Mouse (Mus musculus) heart, embryonic 14.5 days (tissue): ENCODE measurements around the gene Brinp2. TPM values are rescaled to one million over a fixed set of nuclear protein-coding genes. Genes with fewer than 3 reads are reported as not detected.
A peak's percentile ranks its signal among the peaks of the same experiment; 100 is the strongest.

Experiments used
- ATAC-seq: fragments of 200-750 bp; cut with Nextera tagmentation; 2 replicates; pipeline ENCODE4 v1.8.0; 2017; ENCODE audit warnings: low read depth, moderate TSS enrichment; ENCODE audit not compliant: insufficient number of reproducible peaks, insufficient read depth, low FRiP score
- H3K27ac ChIP-seq, 2 experiments: fragments of 200-500 bp in 1 of 2; fragments of 300-500 bp in 1 of 2; sonication (generic) in 1 of 2; replicated peaks in 1 of 2; 2 replicates each; pipeline ENCODE4 v1.5.1; 2012 to 2014; ENCODE audit warnings: low read depth in 2 of 2, low read length in 2 of 2, control low read depth in 1 of 2, mild to moderate bottlenecking in 1 of 2, mixed read lengths in 1 of 2; ENCODE audit not compliant: control insufficient read depth in 1 of 2, insufficient read depth in 1 of 2
- H3K27me3 ChIP-seq: fragments of 300-500 bp; sonication (generic); 2 replicates; pipeline ENCODE4 v1.6.1; 2014; ENCODE audit warnings: mild to moderate bottlenecking, low read length, control low read depth; ENCODE audit not compliant: control insufficient read depth, insufficient read depth
- H3K36me3 ChIP-seq: fragments of 300-500 bp; sonication (generic); 2 replicates; pipeline ENCODE4 v1.6.1; 2014; ENCODE audit warnings: mild to moderate bottlenecking, control low read depth, low read length, mixed read lengths; ENCODE audit not compliant: control insufficient read depth, insufficient read depth
- H3K4me1 ChIP-seq, 2 experiments: fragments of 200-500 bp in 1 of 2; fragments of 300-500 bp in 1 of 2; sonication (generic) in 1 of 2; 2 replicates each; pipeline ENCODE4 v1.6.1; 2012 to 2014; ENCODE audit warnings: low read length in 2 of 2, control low read depth in 1 of 2, mixed read lengths in 1 of 2; ENCODE audit not compliant: control insufficient read depth in 2 of 2, insufficient read depth in 2 of 2
- H3K4me2 ChIP-seq: fragments of 300-500 bp; sonication (generic); 2 replicates; pipeline ENCODE4 v1.6.1; 2014; ENCODE audit warnings: mild to moderate bottlenecking, low read length
- H3K4me3 ChIP-seq, 2 experiments: fragments of 200-500 bp in 1 of 2; fragments of 300-500 bp in 1 of 2; sonication (generic) in 1 of 2; 2 replicates each; pipeline ENCODE4 v1.5.1; 2012 to 2014; ENCODE audit warnings: low read length in 2 of 2, mild to moderate bottlenecking in 2 of 2, control low read depth in 1 of 2, low read depth in 1 of 2, moderate library complexity in 1 of 2; ENCODE audit not compliant: control insufficient read depth in 1 of 2, insufficient read depth in 1 of 2
- H3K9ac ChIP-seq: fragments of 300-500 bp; sonication (generic); 2 replicates; pipeline ENCODE4 v1.6.1; 2014; ENCODE audit warnings: mild to moderate bottlenecking, low read length
- H3K9me3 ChIP-seq: fragments of 300-500 bp; sonication (generic); 2 replicates; pipeline ENCODE4 v1.6.1; 2016; ENCODE audit warnings: low read length, control low read depth; ENCODE audit not compliant: control insufficient read depth
- WGBS: fragments of 180-500 bp; shearing (Covaris S2); extraction: QIAGEN DNeasy Blood & Tissue Kit; methylation state at CpG from one replicate; pipeline ENCODE4 v1.1.7; 2014; 5-methylcytosine and 5-hydroxymethylcytosine counted together
- polyA plus RNA-seq: library from polyadenylated mRNA; unstranded; fragments of >200 nt; fragmentation: Nextera tagmentation; extraction: Ambion mirVana; gene quantifications from 2 replicates; pipeline ENCODE4 v1.2.1, GENCODE M21; 2014

Gene Brinp2
- 0.42 and 0.49 TPM in 2 replicates for polyA plus RNA-seq

- WGBS, result under 1% methylated on average over 24 of the region's 30 CpGs
- Histone ChIP-seq H3K27ac (no peak within 1 kb of the TSS), H3K36me3 (no peaks in the 10 kb centered on the region), H3K27me3 (peaks cover 52% of the 10 kb centered on the region), H3K9ac (peak within 1 kb of the TSS; percentile 34; the same call in 1 of the 2 replicates), H3K4me1 (peaks cover 2 to 5% of the 10 kb centered on the region in 2 experiments; a peak in 1 of 4 replicates), H3K4me3 (peak within 1 kb of the TSS; percentile 56 to 58), H3K9me3 (no peaks in the 10 kb centered on the region), H3K4me2 (peak within 1 kb of the TSS; percentile 90)
- ATAC-seq, result peak; percentile 86
These were observed at the start of gene Brinp2 for GRCm38 (mm10) chr1:158356051-158356461. Gene Brinp2 (minus strand): TSS chr1:158356326.

DNA sequence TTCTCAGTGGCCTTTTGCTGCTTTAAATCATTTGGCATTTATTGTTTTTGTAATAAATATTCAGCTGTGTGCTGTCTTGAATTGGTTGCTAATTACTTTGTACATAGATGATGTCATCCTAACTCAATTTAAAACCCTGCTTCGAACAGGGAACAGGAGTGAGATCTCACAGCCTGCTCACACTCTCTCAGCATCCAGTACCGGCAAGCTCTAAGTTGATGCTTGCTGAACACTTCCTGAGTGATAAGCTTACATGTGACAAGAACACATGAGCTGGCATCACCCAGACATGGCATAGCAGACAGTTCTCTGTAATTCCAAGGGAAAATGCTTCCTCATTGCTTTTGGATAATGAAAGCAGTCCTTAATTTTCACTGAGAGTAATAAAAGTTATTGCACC, 44.8 kb upstream of the Brinp2 start:
- 53% methylated on average over 2 of the region's 2 CpGs for WGBS
- no peaks in the 10 kb centered on the region for H3K27me3 ChIP-seq
- no peak overlapping the region for H3K9ac ChIP-seq
- no peaks in the 10 kb centered on the region for H3K36me3 ChIP-seq
- no peak overlapping the region for H3K4me2 ChIP-seq
- H3K4me1 ChIP-seq, result no peaks in the 10 kb centered on the region
- no peak for ATAC-seq
- no peak overlapping the region for H3K27ac ChIP-seq
- no peaks in the 10 kb centered on the region for H3K9me3 ChIP-seq
- no peak overlapping the region for H3K4me3 ChIP-seq

- WGBS, result 81% methylated on average over 2 of the region's 2 CpGs
- H3K4me2 ChIP-seq, result no peak overlapping the region
- H3K9me3 ChIP-seq, result no peaks in the 10 kb centered on the region
- no peaks in the 10 kb centered on the region for H3K36me3 ChIP-seq
- no peak overlapping the region for H3K27ac ChIP-seq
- no peak overlapping the region for H3K4me3 ChIP-seq
- no peaks in the 10 kb centered on the region for H3K4me1 ChIP-seq
- H3K9ac ChIP-seq, result no peak overlapping the region
- ATAC-seq, result no peak
- H3K27me3 ChIP-seq, result no peaks in the 10 kb centered on the region
These were observed 40.9 kb upstream of the Brinp2 start for GRCm38 (mm10) chr1:158397058-158397457.

- H3K9ac ChIP-seq, result no peak overlapping the region
- 70% methylated on average over 4 of the region's 4 CpGs for WGBS
- H3K36me3 ChIP-seq, result no peaks in the 10 kb centered on the region
- H3K4me1 ChIP-seq, result no peaks in the 10 kb centered on the region
- no peak overlapping the region for H3K27ac ChIP-seq
- H3K9me3 ChIP-seq, result no peaks in the 10 kb centered on the region
- ATAC-seq, result no peak
- H3K27me3 ChIP-seq, result no peaks in the 10 kb centered on the region
- H3K4me2 ChIP-seq, result no peak overlapping the region
- no peak overlapping the region for H3K4me3 ChIP-seq
These were observed 34.6 kb upstream of the Brinp2 start for GRCm38 (mm10) chr1:158390693-158391092.

DNA sequence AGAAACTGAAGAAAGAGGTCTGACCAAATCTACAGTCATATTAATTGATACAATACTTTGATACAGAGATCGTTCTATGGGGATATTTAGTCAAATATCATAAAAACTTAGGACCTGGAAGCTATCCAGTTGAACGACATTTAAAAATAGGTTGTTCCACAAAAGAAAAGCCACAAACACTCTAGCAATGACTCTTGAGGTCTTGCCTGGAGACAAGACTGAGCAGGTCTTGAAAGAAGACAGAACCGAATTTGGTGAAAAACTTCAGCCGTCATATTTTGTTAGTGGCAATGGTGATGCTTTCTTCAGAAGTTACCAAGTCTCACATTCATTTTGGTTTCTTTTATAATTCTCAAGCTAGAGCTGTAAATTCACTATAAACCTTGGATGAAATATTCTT, 32.9 kb upstream of the Brinp2 start:
- no peaks in the 10 kb centered on the region for H3K9me3 ChIP-seq
- no peak for ATAC-seq
- H3K36me3 ChIP-seq, result no peaks in the 10 kb centered on the region

DNA sequence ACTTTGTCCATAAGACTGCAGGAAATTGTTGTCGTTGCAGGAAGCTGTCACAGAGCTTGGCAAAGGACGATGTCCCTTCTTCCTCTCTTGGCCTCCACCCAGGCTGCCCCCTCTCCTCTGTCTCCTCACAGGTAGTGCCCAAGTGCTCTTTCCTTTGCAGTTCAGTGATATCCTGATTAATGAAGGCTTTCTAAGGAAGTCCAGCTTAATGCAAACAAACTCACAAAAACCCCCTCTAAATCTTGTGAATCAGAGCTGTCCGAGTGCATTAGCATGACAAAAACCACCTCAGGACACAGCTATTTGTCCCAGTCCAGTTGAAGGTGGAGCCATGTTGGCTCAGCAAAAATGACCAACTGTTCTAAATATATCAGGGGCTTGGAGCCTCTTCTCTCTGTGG, 30.7 kb upstream of the Brinp2 start:
- Histone ChIP-seq H3K9me3 (no peaks in the 10 kb centered on the region), H3K4me1 (no peaks in the 10 kb centered on the region), H3K9ac (no peak overlapping the region), H3K36me3 (no peaks in the 10 kb centered on the region), H3K4me2 (no peak overlapping the region), H3K4me3 (no peak overlapping the region), H3K27me3 (no peaks in the 10 kb centered on the region), H3K27ac (no peak overlapping the region)
- WGBS, result 47% methylated on average over 3 of the region's 3 CpGs
- ATAC-seq, result no peak

More for the DNA sequence above, 32.9 kb upstream of the Brinp2 start:
- no peak overlapping the region for H3K4me3 ChIP-seq
- no peaks in the 10 kb centered on the region for H3K27me3 ChIP-seq
- no peak overlapping the region for H3K9ac ChIP-seq
- H3K4me1 ChIP-seq, result no peaks in the 10 kb centered on the region
- H3K27ac ChIP-seq, result no peak overlapping the region
- WGBS, result 83% methylated on average over 4 of the region's 4 CpGs
- no peak overlapping the region for H3K4me2 ChIP-seq

GRCm38 (mm10) chr1:158385311-158385710, 29.2 kb upstream of the Brinp2 start:
- Histone ChIP-seq H3K36me3 (no peaks in the 10 kb centered on the region), H3K9me3 (no peaks in the 10 kb centered on the region), H3K9ac (no peak overlapping the region), H3K27me3 (no peaks in the 10 kb centered on the region), H3K4me1 (no peaks in the 10 kb centered on the region), H3K27ac (no peak overlapping the region), H3K4me3 (no peak overlapping the region), H3K4me2 (no peak overlapping the region)
- ATAC-seq, result no peak
- WGBS, result 91% methylated on average over 2 of the region's 2 CpGs

DNA sequence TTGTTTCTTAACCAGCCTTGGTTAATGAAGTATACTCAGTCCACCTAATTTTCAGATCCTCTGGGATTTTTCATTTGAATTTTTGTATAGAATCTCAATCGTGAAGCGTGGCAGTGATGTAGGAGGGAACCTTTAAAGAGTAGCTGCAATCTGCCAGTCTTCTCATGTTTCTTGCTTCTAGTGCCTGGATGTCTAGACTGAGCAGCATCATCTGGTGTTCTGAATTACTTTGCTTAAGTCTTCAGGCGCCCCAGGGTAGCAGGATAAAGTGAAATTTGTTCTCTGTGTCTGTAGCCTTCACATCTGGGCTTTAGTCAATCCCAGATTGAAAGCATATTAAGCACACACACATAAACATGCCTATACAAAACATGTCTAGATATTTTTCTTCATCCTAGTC, 27.1 kb upstream of the Brinp2 start:
- no peaks in the 10 kb centered on the region for H3K4me1 ChIP-seq
- no peaks in the 10 kb centered on the region for H3K36me3 ChIP-seq
- no peak for ATAC-seq
- H3K27ac ChIP-seq, result no peak overlapping the region
- H3K9me3 ChIP-seq, result no peaks in the 10 kb centered on the region
- no peak overlapping the region for H3K4me2 ChIP-seq
- no peaks in the 10 kb centered on the region for H3K27me3 ChIP-seq
- WGBS, result 74% methylated on average over 3 of the region's 3 CpGs
- no peak overlapping the region for H3K9ac ChIP-seq
- no peak overlapping the region for H3K4me3 ChIP-seq
